Mouse (Mus musculus) spleen, adult 2 months (tissue): ENCODE results near the gene Grm3.

Experiments
- CTCF ChIP-seq: fragments of 200-500 bp; IDR thresholded peaks from 2 replicates; pipeline ENCODE4 v1.5.1; 2011; ENCODE audit warnings: mild to moderate bottlenecking, inconsistent platforms; ENCODE audit not compliant: insufficient read depth, insufficient read length, insufficient replicate concordance; ENCODE audit errors: extremely low read depth
- POLR2A ChIP-seq: fragments of 200-500 bp; IDR thresholded peaks from 2 replicates; pipeline ENCODE4 v1.6.1; 2011; ENCODE audit warnings: low read depth, low read length, inconsistent platforms

GRCm38 (mm10) chr5:9453298-9453697 is 271.7 kb downstream of the Grm3 start:
- TF ChIP-seq CTCF (no peak), POLR2A (no peak)
